Mouse (Mus musculus): ENCODE results near the gene Doc2a.

The Doc2a gene

GRCm38 (mm10) chr7:126856741-126857420 is 9.7 kb downstream of the Doc2a start:
- in situ Hi-C loops (cut with MboI; ENCODE audit: low pct_unique_long_range_greater_than_20kb in 1 of 2, low sequenced_read_pairs in 2 of 2, unreplicated experiment in 1 of 2): no loop called here

- in situ Hi-C loops (cut with MboI; ENCODE audit: low pct_unique_long_range_greater_than_20kb in 1 of 2, low sequenced_read_pairs in 2 of 2, unreplicated experiment in 1 of 2): no loop called here
Measured at GRCm38 (mm10) chr7:126860987-126861386, 13.8 kb downstream of the Doc2a start.

- in situ Hi-C loops (cut with MboI; ENCODE audit: low pct_unique_long_range_greater_than_20kb in 1 of 2, low sequenced_read_pairs in 2 of 2, unreplicated experiment in 1 of 2): no loop called here
Measured at GRCm38 (mm10) chr7:126861429-126862130, 14.4 kb downstream of the Doc2a start, which contains the start of gene Hirip3. TSS of gene Hirip3 (plus strand) at chr7:126861972.

- in situ Hi-C loops (cut with MboI; ENCODE audit: low pct_unique_long_range_greater_than_20kb in 1 of 2, low sequenced_read_pairs in 2 of 2, unreplicated experiment in 1 of 2): no loop called here
Measured at GRCm38 (mm10) chr7:126862147-126862784, 15.1 kb downstream of the Doc2a start, which contains the start of gene Ino80e. TSS of gene Ino80e (minus strand) at chr7:126862377.

GRCm38 (mm10) chr7:126863791-126864190 is 16.6 kb downstream of the Doc2a start:
- in situ Hi-C loops (cut with MboI; ENCODE audit: low pct_unique_long_range_greater_than_20kb in 1 of 2, low sequenced_read_pairs in 2 of 2, unreplicated experiment in 1 of 2): no loop called here

GRCm38 (mm10) chr7:126867534-126867933 is 20.3 kb downstream of the Doc2a start:
- in situ Hi-C loops (cut with MboI; ENCODE audit: low pct_unique_long_range_greater_than_20kb in 1 of 2, low sequenced_read_pairs in 2 of 2, unreplicated experiment in 1 of 2): no loop called here

GRCm38 (mm10) chr7:126868003-126868402 is 20.8 kb downstream of the Doc2a start:
- in situ Hi-C loops (cut with MboI; ENCODE audit: low pct_unique_long_range_greater_than_20kb in 1 of 2, low sequenced_read_pairs in 2 of 2, unreplicated experiment in 1 of 2): no loop called here

- in situ Hi-C loops (cut with MboI; ENCODE audit: low pct_unique_long_range_greater_than_20kb in 1 of 2, low sequenced_read_pairs in 2 of 2, unreplicated experiment in 1 of 2): no loop called here
Measured at GRCm38 (mm10) chr7:126869780-126870519, 22.7 kb downstream of the Doc2a start.

GRCm38 (mm10) chr7:126870520-126870891 is 23.3 kb downstream of the Doc2a start:
- in situ Hi-C loops (cut with MboI; ENCODE audit: low pct_unique_long_range_greater_than_20kb in 1 of 2, low sequenced_read_pairs in 2 of 2, unreplicated experiment in 1 of 2): no loop called here

GRCm38 (mm10) chr7:126877239-126877638 is 30.0 kb downstream of the Doc2a start:
- in situ Hi-C loops (cut with MboI; ENCODE audit: low pct_unique_long_range_greater_than_20kb in 1 of 2, low sequenced_read_pairs in 2 of 2, unreplicated experiment in 1 of 2): no loop called here

GRCm38 (mm10) chr7:126881040-126881439 is 33.8 kb downstream of the Doc2a start:
- in situ Hi-C loops (cut with MboI; ENCODE audit: low pct_unique_long_range_greater_than_20kb in 1 of 2, low sequenced_read_pairs in 2 of 2, unreplicated experiment in 1 of 2): no loop called here

GRCm38 (mm10) chr7:126883731-126884181 is 36.5 kb downstream of the Doc2a start:
- in situ Hi-C loops (cut with MboI; ENCODE audit: low pct_unique_long_range_greater_than_20kb in 1 of 2, low sequenced_read_pairs in 2 of 2, unreplicated experiment in 1 of 2): no loop called here

- in situ Hi-C loops (cut with MboI; ENCODE audit: low pct_unique_long_range_greater_than_20kb in 1 of 2, low sequenced_read_pairs in 2 of 2, unreplicated experiment in 1 of 2): no loop called here
Measured at GRCm38 (mm10) chr7:126884286-126885164, 37.3 kb downstream of the Doc2a start, which contains the start of gene Taok2. TSS of gene Taok2 (minus strand) at chr7:126884703.

- in situ Hi-C loops (cut with MboI; ENCODE audit: low pct_unique_long_range_greater_than_20kb in 1 of 2, low sequenced_read_pairs in 2 of 2, unreplicated experiment in 1 of 2): no loop called here
Measured at GRCm38 (mm10) chr7:126887281-126887680, 40.1 kb downstream of the Doc2a start.

GRCm38 (mm10) chr7:126888852-126889251 is 41.6 kb downstream of the Doc2a start:
- in situ Hi-C loops (cut with MboI; ENCODE audit: low pct_unique_long_range_greater_than_20kb in 1 of 2, low sequenced_read_pairs in 2 of 2, unreplicated experiment in 1 of 2): no loop called here

- in situ Hi-C loops (cut with MboI; ENCODE audit: low pct_unique_long_range_greater_than_20kb in 1 of 2, low sequenced_read_pairs in 2 of 2, unreplicated experiment in 1 of 2): no loop called here
Measured at GRCm38 (mm10) chr7:126896912-126897311, 49.7 kb downstream of the Doc2a start.

GRCm38 (mm10) chr7:126897390-126898101 is 50.3 kb downstream of the Doc2a start:
- in situ Hi-C loops (cut with MboI; ENCODE audit: low pct_unique_long_range_greater_than_20kb in 1 of 2, low sequenced_read_pairs in 2 of 2, unreplicated experiment in 1 of 2): no loop called here
